Mouse (Mus musculus) layer of hippocampus, adult 2 months (tissue): ENCODE results near the gene Wfdc15a. TPM values are rescaled to one million over a fixed set of nuclear protein-coding genes. Genes with fewer than 3 reads are reported as not detected.

ENCODE experiments used
- DNase-seq, 2 experiments: peaks; one replicate each; pipeline ENCODE4 v3.0.0; 2022; ENCODE audit warnings: low spot score in 2 of 2
- H3K27ac ChIP-seq: fragments of 200-600 bp; 2 replicates; pipeline ENCODE4 v1.8.1; 2022
- H3K4me3 ChIP-seq: fragments of 200-600 bp; 2 replicates; pipeline ENCODE4 v1.8.1; 2022; ENCODE audit warnings: mild to moderate bottlenecking
- CTCF ChIP-seq: fragments of 200-600 bp; conservative IDR thresholded peaks from 2 replicates; pipeline ENCODE4 v1.8.1; 2022; ENCODE audit warnings: antibody characterized with exemption, mild to moderate bottlenecking, moderate library complexity
- total RNA-seq, 2 experiments: library from RNA; stranded (reverse); gene quantifications; 2 replicates each; pipeline ENCODE4 v1.2.3; 2021

Gene Wfdc15a
- total RNA-seq, 2 experiments from 2014 or later: not detected

- no peak for DNase-seq
- Histone ChIP-seq H3K27ac (no peak overlapping the region), H3K4me3 (no peak overlapping the region)
- TF ChIP-seq CTCF: no peak
These were observed 7.7 kb downstream of the Wfdc15a start for GRCm38 (mm10) chr2:164192279-164192678.

GRCm38 (mm10) chr2:164190576-164190975 lies 9.4 kb downstream of the Wfdc15a start, which contains the start of gene Wfdc12:
Gene Wfdc12 (minus strand): TSS chr2:164190608.
- DNase-seq: no peak
- Histone ChIP-seq H3K27ac (no peak within 1 kb of the TSS), H3K4me3 (no peak within 1 kb of the TSS)
- TF ChIP-seq CTCF: no peak

GRCm38 (mm10) chr2:164188722-164189121 lies 11.2 kb downstream of the Wfdc15a start:
- peak; percentile 67 for TF ChIP-seq CTCF
- Histone ChIP-seq H3K27ac (no peak overlapping the region), H3K4me3 (no peak overlapping the region)
- DNase-seq: no peak

GRCm38 (mm10) chr2:164184145-164184719 lies 15.7 kb downstream of the Wfdc15a start:
- H3K4me3 ChIP-seq: no peak overlapping the region
- H3K27ac ChIP-seq: no peak overlapping the region
- TF ChIP-seq CTCF: no peak
- DNase-seq: no peak

- Histone ChIP-seq H3K27ac (no peak overlapping the region), H3K4me3 (no peak overlapping the region)
- no peak for TF ChIP-seq CTCF
- DNase-seq: no peak
These were observed 16.6 kb downstream of the Wfdc15a start for GRCm38 (mm10) chr2:164183340-164183739.

GRCm38 (mm10) chr2:164182692-164183255 lies 17.2 kb downstream of the Wfdc15a start, which contains the start of gene Wfdc5:
Gene Wfdc5 (minus strand): TSS chr2:164182742.
- DNase-seq: no peak
- TF ChIP-seq CTCF: no peak
- Histone ChIP-seq H3K27ac (no peak within 1 kb of the TSS), H3K4me3 (no peak within 1 kb of the TSS)

GRCm38 (mm10) chr2:164180770-164181169 lies 19.2 kb downstream of the Wfdc15a start:
- no peak for DNase-seq
- no peak for TF ChIP-seq CTCF
- Histone ChIP-seq H3K27ac (no peak overlapping the region), H3K4me3 (no peak overlapping the region)

GRCm38 (mm10) chr2:164180124-164180523 lies 19.8 kb downstream of the Wfdc15a start:
- no peak overlapping the region for H3K27ac ChIP-seq
- no peak overlapping the region for H3K4me3 ChIP-seq
- DNase-seq: peak in 1 of 2 experiments; percentile 51
- TF ChIP-seq CTCF: peak; percentile 66

- no peak for TF ChIP-seq CTCF
- Histone ChIP-seq H3K4me3 (no peak overlapping the region), H3K27ac (no peak overlapping the region)
- no peak for DNase-seq
These were observed 22.1 kb downstream of the Wfdc15a start for GRCm38 (mm10) chr2:164177831-164178230.

GRCm38 (mm10) chr2:164175850-164176249 lies 24.1 kb downstream of the Wfdc15a start:
- no peak overlapping the region for H3K4me3 ChIP-seq
- H3K27ac ChIP-seq: no peak overlapping the region
- TF ChIP-seq CTCF: no peak
- no peak for DNase-seq

- peak; percentile 55 to 78 for DNase-seq
- peak overlapping the region; percentile 48 for H3K27ac ChIP-seq
- no peak for TF ChIP-seq CTCF
- no peak overlapping the region for H3K4me3 ChIP-seq
These were observed 25.1 kb downstream of the Wfdc15a start for GRCm38 (mm10) chr2:164174649-164175395.

GRCm38 (mm10) chr2:164173394-164173793 lies 26.5 kb downstream of the Wfdc15a start:
- Histone ChIP-seq H3K4me3 (no peak overlapping the region), H3K27ac (no peak overlapping the region)
- no peak for TF ChIP-seq CTCF
- DNase-seq: no peak

GRCm38 (mm10) chr2:164170902-164171301 lies 29.0 kb downstream of the Wfdc15a start, which contains the start of gene Kcns1:
Gene Kcns1 (minus strand): TSS chr2:164171113.
- H3K27ac ChIP-seq: no peak within 1 kb of the TSS
- no peak for TF ChIP-seq CTCF
- peak within 1 kb of the TSS; percentile 45 for H3K4me3 ChIP-seq
- no peak for DNase-seq

- DNase-seq: no peak
- Histone ChIP-seq H3K4me3 (peak overlapping the region; percentile 45; the same call in 1 of the 2 replicates), H3K27ac (no peak overlapping the region)
- TF ChIP-seq CTCF: no peak
These were observed 29.6 kb downstream of the Wfdc15a start for GRCm38 (mm10) chr2:164170326-164170725.
